Mouse (Mus musculus) liver, embryonic 12.5 days (tissue): ENCODE results near the gene Pcgf2. TPM values are rescaled to one million over a fixed set of nuclear protein-coding genes. Genes with fewer than 3 reads are reported as not detected.

ENCODE experiments used
- ATAC-seq: fragments of 200-750 bp; cut with Nextera tagmentation; 2 replicates; pipeline ENCODE4 v1.8.0; 2017; ENCODE audit warnings: moderate number of reproducible peaks, mild to moderate bottlenecking, moderate library complexity
- H3K27ac ChIP-seq: fragments of 300-500 bp; sonication (generic); 2 replicates; pipeline ENCODE4 v1.5.1; 2016; ENCODE audit warnings: mild to moderate bottlenecking
- H3K27me3 ChIP-seq: fragments of 300-500 bp; sonication (generic); replicated peaks from 2 replicates; pipeline ENCODE4 v1.6.1; 2016; ENCODE audit warnings: mild to moderate bottlenecking, moderate library complexity
- H3K36me3 ChIP-seq: fragments of 300-500 bp; sonication (generic); 2 replicates; pipeline ENCODE4 v1.6.1; 2016; ENCODE audit warnings: mild to moderate bottlenecking, moderate library complexity
- H3K4me1 ChIP-seq: fragments of 300-500 bp; sonication (generic); 2 replicates; pipeline ENCODE4 v1.6.1; 2016
- H3K4me2 ChIP-seq: fragments of 300-500 bp; sonication (generic); 2 replicates; pipeline ENCODE4 v1.6.1; 2016; ENCODE audit warnings: mild to moderate bottlenecking, moderate library complexity
- H3K4me3 ChIP-seq: fragments of 300-500 bp; sonication (generic); 2 replicates; pipeline ENCODE4 v1.5.1; 2016; ENCODE audit warnings: mild to moderate bottlenecking, moderate library complexity
- H3K9ac ChIP-seq: fragments of 300-500 bp; sonication (generic); 2 replicates; pipeline ENCODE4 v1.6.1; 2016; ENCODE audit warnings: mild to moderate bottlenecking, moderate library complexity
- H3K9me3 ChIP-seq: fragments of 300-500 bp; sonication (generic); replicated peaks from 2 replicates; pipeline ENCODE4 v1.6.1; 2016; ENCODE audit warnings: mild to moderate bottlenecking, moderate library complexity
- WGBS: fragments of 180-500 bp; shearing (Covaris S2); methylation state at CpG from one replicate; pipeline ENCODE4 v1.1.7; 2016; ENCODE audit not compliant: insufficient replicate concordance; 5-methylcytosine and 5-hydroxymethylcytosine counted together
- polyA plus RNA-seq: library from polyadenylated mRNA; unstranded; fragments of >200 nt; fragmentation: Nextera tagmentation; extraction: Ambion mirVana; gene quantifications from 2 replicates; pipeline ENCODE4 v1.2.1, GENCODE M21; 2016

The Pcgf2 gene
- polyA plus RNA-seq = 5.0 and 5.1 TPM in 2 replicates

GRCm38 (mm10) chr11:97700003-97700745 lies at the start of gene Pcgf2:
Gene Pcgf2, minus strand, starts transcription at chr11:97700497.
- ATAC-seq = no peak

GRCm38 (mm10) chr11:97748496-97748895 lies 48.2 kb upstream of the Pcgf2 start:
- Histone ChIP-seq H3K9ac (no peak overlapping the region), H3K4me1 (peaks cover 27% of the 10 kb centered on the region), H3K27ac (no peak overlapping the region), H3K27me3 (no peaks in the 10 kb centered on the region), H3K9me3 (peaks cover 5% of the 10 kb centered on the region; the same call in 1 of the 2 replicates), H3K4me3 (no peak overlapping the region), H3K36me3 (peaks cover 73% of the 10 kb centered on the region), H3K4me2 (no peak overlapping the region)
- 87% methylated on average over 5 of the region's 5 CpGs for WGBS
- no peak for ATAC-seq

More at GRCm38 (mm10) chr11:97700003-97700745, at the start of gene Pcgf2:
- WGBS = under 1% methylated on average over 85 of the region's 85 CpGs
- H3K4me2 ChIP-seq = peak within 1 kb of the TSS; percentile 96
- peaks cover 10% of the 10 kb centered on the region; the same call in 1 of the 2 replicates for H3K36me3 ChIP-seq
- peak within 1 kb of the TSS; percentile 72 for H3K9ac ChIP-seq
- peaks cover 79% of the 10 kb centered on the region for H3K4me1 ChIP-seq
- no peaks in the 10 kb centered on the region for H3K9me3 ChIP-seq
- H3K27me3 ChIP-seq = peaks cover 54% of the 10 kb centered on the region
- peak within 1 kb of the TSS; percentile 76 for H3K27ac ChIP-seq
- peak within 1 kb of the TSS; percentile 64 for H3K4me3 ChIP-seq

- Histone ChIP-seq H3K4me1 (peaks cover 35% of the 10 kb centered on the region), H3K27me3 (no peaks in the 10 kb centered on the region), H3K27ac (no peak overlapping the region), H3K9ac (no peak overlapping the region), H3K4me3 (no peak overlapping the region), H3K4me2 (no peak overlapping the region), H3K36me3 (peaks cover 66% of the 10 kb centered on the region), H3K9me3 (peaks cover 5% of the 10 kb centered on the region; the same call in 1 of the 2 replicates)
- 87% methylated on average over 8 of the region's 8 CpGs for WGBS
- ATAC-seq = no peak
Measured at GRCm38 (mm10) chr11:97747773-97748172, 47.5 kb upstream of the Pcgf2 start.

GRCm38 (mm10) chr11:97745331-97745721 lies 45.0 kb upstream of the Pcgf2 start:
- Histone ChIP-seq H3K4me2 (peak overlapping the region; percentile 93), H3K9ac (peak overlapping the region; percentile 76; the same call in 1 of the 2 replicates), H3K4me3 (peak overlapping the region; percentile 85), H3K4me1 (peaks cover 57% of the 10 kb centered on the region), H3K9me3 (no peaks in the 10 kb centered on the region), H3K36me3 (peaks cover 42% of the 10 kb centered on the region), H3K27me3 (no peaks in the 10 kb centered on the region), H3K27ac (peak overlapping the region; percentile 83)
- WGBS = 9% methylated on average over 13 of the region's 13 CpGs
- ATAC-seq = no peak

GRCm38 (mm10) chr11:97744718-97745330 lies 44.5 kb upstream of the Pcgf2 start:
- Histone ChIP-seq H3K9me3 (no peaks in the 10 kb centered on the region), H3K27me3 (no peaks in the 10 kb centered on the region), H3K36me3 (peaks cover 37% of the 10 kb centered on the region), H3K9ac (peak overlapping the region; percentile 90), H3K4me2 (peak overlapping the region; percentile 93), H3K4me1 (peaks cover 59% of the 10 kb centered on the region), H3K4me3 (peak overlapping the region; percentile 85), H3K27ac (peak overlapping the region; percentile 85)
- peak; percentile 90 for ATAC-seq
- WGBS = 3% methylated on average over 44 of the region's 57 CpGs

GRCm38 (mm10) chr11:97744063-97744717 lies 43.9 kb upstream of the Pcgf2 start, which contains the start of gene Pip4k2b:
Gene Pip4k2b, minus strand, starts transcription at chr11:97744704.
- peak within 1 kb of the TSS; percentile 85 for H3K27ac ChIP-seq
- peak; percentile 57 for ATAC-seq
- H3K4me1 ChIP-seq = peaks cover 54% of the 10 kb centered on the region
- H3K9ac ChIP-seq = peak within 1 kb of the TSS; percentile 90
- H3K4me2 ChIP-seq = peak within 1 kb of the TSS; percentile 93
- WGBS = 1% methylated on average over 51 of the region's 63 CpGs
- peaks cover 35% of the 10 kb centered on the region for H3K36me3 ChIP-seq
- H3K27me3 ChIP-seq = no peaks in the 10 kb centered on the region
- H3K4me3 ChIP-seq = peak within 1 kb of the TSS; percentile 85
- 0 out of 2 replicates have a peak, but pooled peaks cover under 1% of the 10 kb centered on the region for H3K9me3 ChIP-seq

GRCm38 (mm10) chr11:97743423-97743822 lies 43.1 kb upstream of the Pcgf2 start:
- 9% methylated on average over 9 of the region's 9 CpGs for WGBS

GRCm38 (mm10) chr11:97742591-97742990 lies 42.3 kb upstream of the Pcgf2 start:
- no peak overlapping the region for H3K27ac ChIP-seq
- peak overlapping the region; percentile 85 for H3K4me3 ChIP-seq
- 0 out of 2 replicates have a peak, but pooled peaks cover 2% of the 10 kb centered on the region for H3K9me3 ChIP-seq
- peaks cover 52% of the 10 kb centered on the region for H3K4me1 ChIP-seq
- no peaks in the 10 kb centered on the region for H3K27me3 ChIP-seq
- H3K4me2 ChIP-seq = peak overlapping the region; percentile 93
- ATAC-seq = no peak
- H3K9ac ChIP-seq = peak overlapping the region; percentile 90; the same call in 1 of the 2 replicates
- WGBS = 69% methylated on average over 9 of the region's 9 CpGs
- H3K36me3 ChIP-seq = peaks cover 23% of the 10 kb centered on the region

More at GRCm38 (mm10) chr11:97743423-97743822, 43.1 kb upstream of the Pcgf2 start:
- H3K4me3 ChIP-seq = peak overlapping the region; percentile 85
- 0 out of 2 replicates have a peak, but pooled peaks cover 2% of the 10 kb centered on the region for H3K9me3 ChIP-seq
- H3K27ac ChIP-seq = peak overlapping the region; percentile 85; the same call in 1 of the 2 replicates
- H3K9ac ChIP-seq = peak overlapping the region; percentile 90
- ATAC-seq = no peak
- no peaks in the 10 kb centered on the region for H3K27me3 ChIP-seq
- peaks cover 52% of the 10 kb centered on the region for H3K4me1 ChIP-seq
- peak overlapping the region; percentile 93 for H3K4me2 ChIP-seq
- H3K36me3 ChIP-seq = peaks cover 31% of the 10 kb centered on the region

GRCm38 (mm10) chr11:97742157-97742556 lies 41.9 kb upstream of the Pcgf2 start:
- Histone ChIP-seq H3K4me1 (peaks cover 52% of the 10 kb centered on the region), H3K36me3 (peaks cover 18% of the 10 kb centered on the region), H3K9me3 (0 out of 2 replicates have a peak, but pooled peaks cover 2% of the 10 kb centered on the region), H3K27ac (no peak overlapping the region), H3K4me2 (peak overlapping the region; percentile 93; the same call in 1 of the 2 replicates), H3K27me3 (no peaks in the 10 kb centered on the region), H3K9ac (0 out of 2 replicates have a peak overlapping the region, but pooled peaks have one; percentile 90), H3K4me3 (no peak overlapping the region)
- ATAC-seq = no peak
- 68% methylated on average over 5 of the region's 5 CpGs for WGBS

GRCm38 (mm10) chr11:97740190-97740589 lies 39.9 kb upstream of the Pcgf2 start:
- H3K27ac ChIP-seq = no peak overlapping the region
- WGBS = 47% methylated on average over 7 of the region's 7 CpGs
- no peak overlapping the region for H3K9ac ChIP-seq
- no peak overlapping the region for H3K4me3 ChIP-seq
- ATAC-seq = no peak
- peaks cover 5% of the 10 kb centered on the region; the same call in 1 of the 2 replicates for H3K36me3 ChIP-seq
- H3K27me3 ChIP-seq = no peaks in the 10 kb centered on the region
- peaks cover 43% of the 10 kb centered on the region for H3K4me1 ChIP-seq
- H3K9me3 ChIP-seq = 0 out of 2 replicates have a peak, but pooled peaks cover 2% of the 10 kb centered on the region
- H3K4me2 ChIP-seq = no peak overlapping the region; the same call in 1 of the 2 replicates

- Histone ChIP-seq H3K9ac (no peak overlapping the region), H3K4me3 (no peak overlapping the region), H3K27me3 (no peaks in the 10 kb centered on the region), H3K36me3 (peaks cover 5% of the 10 kb centered on the region; the same call in 1 of the 2 replicates), H3K27ac (no peak overlapping the region), H3K9me3 (0 out of 2 replicates have a peak, but pooled peaks cover 2% of the 10 kb centered on the region), H3K4me1 (peaks cover 42% of the 10 kb centered on the region), H3K4me2 (no peak overlapping the region)
- 85% methylated on average over 3 of the region's 3 CpGs for WGBS
- no peak for ATAC-seq
Measured at GRCm38 (mm10) chr11:97739155-97739554, 38.9 kb upstream of the Pcgf2 start.
